Mouse (Mus musculus): ENCODE measurements at regions not wholly inside any gene's neighbourhood (a gene's known extent, or its start where the extent isn't known, plus 50 kb on each side); places are given as distances from the start of the nearest gene placed in this dataset.

DNA sequence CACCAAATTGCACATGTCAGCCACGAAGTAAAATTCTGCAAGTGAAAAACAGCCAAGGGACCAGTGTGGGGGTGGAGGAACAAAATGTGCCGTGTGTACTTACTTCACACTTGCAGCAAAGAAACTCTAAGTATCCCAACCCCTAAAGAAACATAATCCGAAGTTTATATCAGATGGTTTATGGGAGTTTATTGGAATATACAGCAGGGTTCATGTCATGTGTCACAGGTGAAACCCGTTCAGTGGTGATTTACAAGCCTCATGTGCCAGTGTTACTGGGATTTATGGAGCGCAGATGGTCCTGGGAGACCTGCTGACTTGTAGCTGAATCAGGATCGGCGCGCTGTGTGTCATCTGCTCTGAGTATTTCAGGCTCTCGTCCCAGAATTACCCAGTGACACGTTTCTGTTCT lies 306.1 kb downstream of the Meis1 start:
- TF ChIP-seq POLR2A (IDR thresholded peaks at IDR 0.05; ENCODE audit: borderline replicate concordance, extremely low read depth, low read depth, low read length) (no peak), CTCF (IDR thresholded peaks at IDR 0.05; ENCODE audit: insufficient read depth, low read length) (no peak)

Data from lung, adult 2 months (tissue).